Mouse (Mus musculus): ENCODE measurements around the gene Cdhr5. TPM values are rescaled to one million over a fixed set of nuclear protein-coding genes. Genes with fewer than 3 reads are reported as not detected.

The Cdhr5 gene
- polyA plus RNA-seq, 1 experiment from 2014 or later, result 1.6 TPM

DNA sequence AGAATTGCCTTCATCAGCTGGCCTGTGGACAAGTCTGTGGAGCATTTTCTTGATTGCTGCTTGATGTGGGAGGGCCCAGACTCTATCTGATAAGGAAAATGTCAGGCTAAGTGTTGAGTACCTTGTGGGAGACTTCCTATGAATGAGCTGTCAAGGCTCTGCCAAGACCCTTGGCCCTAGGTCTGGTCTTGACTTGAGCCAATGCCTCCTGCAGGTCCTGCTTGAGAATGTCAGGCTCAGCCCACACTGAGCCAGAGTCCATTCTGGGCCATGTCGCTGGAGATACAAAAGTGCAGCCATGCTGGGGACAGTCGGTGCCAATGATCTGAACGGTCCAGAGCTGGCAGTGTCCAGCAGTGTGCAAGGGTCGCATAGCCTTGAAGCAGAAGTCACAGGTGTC is 6.2 kb upstream of the Cdhr5 start:
- H3K9ac ChIP-seq (ENCODE audit: low read length), result no peak overlapping the region
- no peaks in the 10 kb centered on the region for H3K36me3 ChIP-seq (ENCODE audit: control insufficient read depth, insufficient read depth)
- H3K4me3 ChIP-seq (ENCODE audit: low read length), result no peak overlapping the region
- no peaks in the 10 kb centered on the region for H3K9me3 ChIP-seq (replicated peaks; ENCODE audit: control insufficient read depth, low read length)
- peaks cover 8% of the 10 kb centered on the region for H3K27me3 ChIP-seq (ENCODE audit: control insufficient read depth, insufficient read depth, low read length)
- ATAC-seq (replicated peaks; ENCODE audit: extremely low read depth, insufficient read depth, low FRiP score), result no peak
- H3K4me1 ChIP-seq (ENCODE audit: control insufficient read depth, insufficient read depth, low read length), result peaks cover 8% of the 10 kb centered on the region
- no peak overlapping the region for H3K4me2 ChIP-seq (ENCODE audit: low read depth, low read length)
- 78% methylated on average over 4 of the region's 4 CpGs for WGBS
- H3K27ac ChIP-seq (ENCODE audit: low read length), result no peak overlapping the region

DNA sequence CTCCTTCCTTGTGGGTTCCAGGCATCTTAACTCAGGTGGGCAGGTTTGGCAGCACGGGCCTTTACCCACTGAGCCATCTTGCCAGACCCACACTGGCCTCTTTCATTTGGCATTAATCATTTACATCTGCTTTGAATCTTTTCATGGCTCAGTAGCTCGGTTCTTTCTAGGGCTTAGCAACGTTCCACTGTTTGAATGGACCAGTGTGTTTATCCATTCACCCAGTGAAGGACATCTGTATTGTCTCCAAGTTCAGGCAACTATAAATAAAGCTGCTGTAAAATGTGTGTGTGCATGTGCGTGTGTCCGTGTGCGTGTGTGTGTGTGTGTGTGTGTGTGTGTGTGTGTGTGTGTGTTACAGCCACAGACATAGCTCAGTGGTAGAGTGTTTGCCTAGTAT is 4.9 kb upstream of the Cdhr5 start:
- H3K4me2 ChIP-seq (ENCODE audit: low read depth, low read length), result no peak overlapping the region
- H3K36me3 ChIP-seq (ENCODE audit: control insufficient read depth, insufficient read depth), result no peaks in the 10 kb centered on the region
- H3K4me3 ChIP-seq (ENCODE audit: low read length), result no peak overlapping the region
- ATAC-seq (replicated peaks; ENCODE audit: extremely low read depth, insufficient read depth, low FRiP score), result no peak
- H3K9ac ChIP-seq (ENCODE audit: low read length), result no peak overlapping the region
- H3K27me3 ChIP-seq (ENCODE audit: control insufficient read depth, insufficient read depth, low read length), result peaks cover 8% of the 10 kb centered on the region
- H3K4me1 ChIP-seq (ENCODE audit: control insufficient read depth, insufficient read depth, low read length), result peaks cover 8% of the 10 kb centered on the region
- H3K9me3 ChIP-seq (replicated peaks; ENCODE audit: control insufficient read depth, low read length), result no peaks in the 10 kb centered on the region
- WGBS, result 78% methylated on average over 6 of the region's 6 CpGs
- no peak overlapping the region for H3K27ac ChIP-seq (ENCODE audit: low read length)

DNA sequence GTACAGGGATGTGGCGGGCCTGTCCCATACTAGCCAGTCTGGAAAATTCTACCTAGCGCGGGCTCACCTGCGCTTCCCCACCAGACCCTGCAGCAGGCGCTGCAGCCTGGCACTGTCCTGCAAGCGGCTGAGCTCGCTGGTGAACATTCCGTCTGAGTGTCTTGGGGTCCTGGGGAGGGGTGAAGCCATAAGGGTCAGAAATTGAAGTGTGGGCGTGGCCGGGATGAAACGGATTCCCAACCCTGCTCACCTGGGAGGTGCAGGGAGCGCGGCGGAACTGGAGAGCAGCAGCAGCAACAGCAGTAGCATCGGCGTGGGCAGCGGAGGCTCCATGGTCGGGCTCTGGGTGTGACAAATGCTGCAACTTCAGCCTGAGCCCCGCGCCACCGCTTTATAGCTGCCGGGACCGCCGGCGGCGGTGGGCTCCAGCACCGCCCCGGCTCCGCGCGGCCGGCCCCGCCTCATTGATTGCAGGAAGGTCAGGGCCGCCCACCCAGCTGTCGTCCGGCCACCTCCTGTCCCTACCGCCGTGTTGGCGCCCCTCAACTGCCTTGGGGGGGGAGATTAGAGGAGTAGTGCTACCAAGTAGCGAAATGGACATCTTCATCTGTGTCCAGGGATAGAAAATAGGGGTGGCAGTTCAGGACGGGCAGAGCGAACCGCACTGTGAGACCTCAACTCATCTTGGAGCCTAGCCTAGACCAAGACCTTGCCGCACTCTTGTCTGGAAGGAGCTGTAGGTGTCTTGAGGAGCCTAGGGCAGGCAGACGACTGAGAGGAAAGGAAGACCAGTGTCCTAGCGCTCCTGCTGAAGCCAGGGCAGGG is 2.4 kb upstream of the Cdhr5 start, which contains the start of gene Sct:
Gene Sct, minus strand, starts transcription at position 368 of the 825 bp plus-strand sequence.
- H3K9ac ChIP-seq (ENCODE audit: low read length), result peak within 1 kb of the TSS; percentile 67
- H3K4me1 ChIP-seq (ENCODE audit: control insufficient read depth, insufficient read depth, low read length), result peaks cover 8% of the 10 kb centered on the region
- H3K9me3 ChIP-seq (replicated peaks; ENCODE audit: control insufficient read depth, low read length), result no peaks in the 10 kb centered on the region
- no peak within 1 kb of the TSS for H3K27ac ChIP-seq (ENCODE audit: low read length)
- H3K4me2 ChIP-seq (ENCODE audit: low read depth, low read length), result peak within 1 kb of the TSS; percentile 94
- H3K4me3 ChIP-seq (ENCODE audit: low read length), result peak within 1 kb of the TSS; percentile 58
- WGBS, result 4% methylated on average over 45 of the region's 46 CpGs
- peaks cover 8% of the 10 kb centered on the region for H3K27me3 ChIP-seq (ENCODE audit: control insufficient read depth, insufficient read depth, low read length)
- no peaks in the 10 kb centered on the region for H3K36me3 ChIP-seq (ENCODE audit: control insufficient read depth, insufficient read depth)
- no peak for ATAC-seq (replicated peaks; ENCODE audit: extremely low read depth, insufficient read depth, low FRiP score)

DNA sequence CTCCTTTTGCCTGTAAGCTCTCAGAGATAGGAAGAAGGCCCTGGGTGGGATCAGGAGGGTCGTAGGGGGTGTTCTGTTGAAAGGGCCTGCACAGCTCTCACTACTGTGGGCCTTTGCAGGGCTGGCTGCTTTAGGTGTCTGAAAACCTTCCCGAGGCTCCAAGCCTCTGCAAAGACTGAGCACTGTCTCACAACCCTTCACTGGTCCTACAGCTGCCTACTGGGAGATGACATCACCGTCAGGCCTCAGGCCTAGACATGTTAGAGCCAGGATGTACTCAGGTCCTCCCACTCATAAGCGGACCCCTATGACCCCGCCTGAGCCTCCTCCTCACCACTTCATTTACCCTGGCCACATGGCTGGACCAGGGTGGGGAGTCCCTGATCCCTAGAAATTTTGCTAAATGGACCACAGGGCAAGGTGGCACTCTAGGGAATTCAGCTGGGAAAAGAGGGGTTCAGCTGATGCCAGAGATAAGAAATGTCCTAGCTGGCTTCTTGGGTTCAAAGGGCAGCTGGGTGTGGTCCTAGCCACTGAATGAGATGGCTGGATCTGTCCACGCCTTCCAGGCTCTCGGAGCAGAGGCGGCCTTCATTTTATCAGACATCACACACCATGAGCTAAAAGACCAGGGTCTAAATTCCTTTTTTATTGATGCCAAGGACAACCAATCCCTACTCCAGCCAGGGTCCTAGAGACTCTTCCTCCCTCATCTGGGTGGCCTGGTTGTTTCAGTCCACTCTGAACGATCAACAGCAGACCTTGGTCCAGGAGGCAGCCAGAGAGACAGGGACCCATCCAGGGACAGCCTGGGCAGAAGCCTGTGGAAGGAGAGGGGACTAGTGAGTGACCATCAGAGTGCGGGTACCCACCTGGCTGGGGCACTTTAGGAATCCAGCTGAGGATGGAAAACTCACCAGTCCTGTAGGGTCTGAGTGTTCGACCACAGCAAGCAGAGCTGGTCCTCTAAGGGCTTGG is 1.4 kb upstream of the Cdhr5 start:
- Histone ChIP-seq H3K9ac (ENCODE audit: low read length) (no peak overlapping the region), H3K4me1 (ENCODE audit: control insufficient read depth, insufficient read depth, low read length) (peaks cover 8% of the 10 kb centered on the region), H3K27me3 (ENCODE audit: control insufficient read depth, insufficient read depth, low read length) (peaks cover 8% of the 10 kb centered on the region), H3K27ac (ENCODE audit: low read length) (no peak overlapping the region), H3K9me3 (replicated peaks; ENCODE audit: control insufficient read depth, low read length) (no peaks in the 10 kb centered on the region), H3K36me3 (ENCODE audit: control insufficient read depth, insufficient read depth) (no peaks in the 10 kb centered on the region), H3K4me2 (ENCODE audit: low read depth, low read length) (no peak overlapping the region; the same call in 1 of the 2 replicates), H3K4me3 (ENCODE audit: low read length) (no peak overlapping the region)
- ATAC-seq (replicated peaks; ENCODE audit: extremely low read depth, insufficient read depth, low FRiP score), result no peak; the same call in 1 of the 2 replicates
- WGBS, result 71% methylated on average over 11 of the region's 11 CpGs

DNA sequence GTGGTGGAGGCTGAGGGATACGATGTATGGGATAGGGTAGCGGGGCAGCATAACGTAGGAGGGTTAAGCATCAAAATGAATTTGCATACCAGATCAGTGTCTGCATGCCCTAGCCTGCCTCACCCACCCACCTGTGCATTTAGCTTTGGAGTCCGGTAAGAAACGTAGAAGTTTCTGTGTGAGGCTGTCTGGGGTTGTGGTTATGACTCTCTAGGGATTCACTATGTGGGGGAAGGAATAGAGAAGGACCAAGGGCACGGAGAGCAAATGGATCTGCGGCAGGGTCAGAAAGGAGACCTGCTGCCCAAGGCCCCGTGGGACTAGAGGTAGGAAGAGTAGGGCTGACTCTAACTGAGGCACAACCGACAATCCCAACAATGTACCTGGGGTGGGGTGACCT is 1.2 kb downstream of the Cdhr5 start:
- H3K27me3 ChIP-seq (ENCODE audit: control insufficient read depth, insufficient read depth, low read length), result peaks cover 8% of the 10 kb centered on the region
- H3K27ac ChIP-seq (ENCODE audit: low read length), result no peak overlapping the region
- WGBS, result 83% methylated on average over 9 of the region's 9 CpGs
- peaks cover 8% of the 10 kb centered on the region for H3K4me1 ChIP-seq (ENCODE audit: control insufficient read depth, insufficient read depth, low read length)
- no peaks in the 10 kb centered on the region for H3K36me3 ChIP-seq (ENCODE audit: control insufficient read depth, insufficient read depth)
- no peak overlapping the region for H3K4me3 ChIP-seq (ENCODE audit: low read length)
- H3K9ac ChIP-seq (ENCODE audit: low read length), result no peak overlapping the region
- ATAC-seq (replicated peaks; ENCODE audit: extremely low read depth, insufficient read depth, low FRiP score), result no peak
- no peak overlapping the region for H3K4me2 ChIP-seq (ENCODE audit: low read depth, low read length)
- H3K9me3 ChIP-seq (replicated peaks; ENCODE audit: control insufficient read depth, low read length), result no peaks in the 10 kb centered on the region

DNA sequence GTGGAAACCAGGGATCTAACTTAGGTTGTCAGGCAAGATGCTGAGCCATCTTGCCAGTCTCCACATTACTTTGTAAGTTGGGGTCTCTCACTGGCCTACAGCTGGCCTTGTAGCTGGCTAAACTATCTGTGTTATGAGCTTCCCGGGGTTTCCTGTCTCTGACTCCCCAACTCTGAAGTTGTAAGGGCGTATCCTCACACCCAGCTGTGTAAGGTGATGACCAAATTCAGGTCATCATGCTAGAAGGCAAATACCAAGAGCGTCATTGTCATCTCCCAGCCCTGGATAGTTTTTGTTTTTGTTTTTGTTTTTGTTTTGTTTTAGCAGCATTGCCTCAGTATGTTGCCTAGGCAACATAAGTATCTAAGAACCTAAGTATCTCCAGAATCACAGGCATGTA is 6.0 kb downstream of the Cdhr5 start:
- peaks cover 5% of the 10 kb centered on the region for H3K4me1 ChIP-seq (ENCODE audit: control insufficient read depth, insufficient read depth, low read length)
- 80% methylated on average over 3 of the region's 3 CpGs for WGBS
- no peak overlapping the region for H3K27ac ChIP-seq (ENCODE audit: low read length)
- H3K27me3 ChIP-seq (ENCODE audit: control insufficient read depth, insufficient read depth, low read length), result no peaks in the 10 kb centered on the region
- no peak for ATAC-seq (replicated peaks; ENCODE audit: extremely low read depth, insufficient read depth, low FRiP score)
- H3K9me3 ChIP-seq (replicated peaks; ENCODE audit: control insufficient read depth, low read length), result no peaks in the 10 kb centered on the region
- H3K4me3 ChIP-seq (ENCODE audit: low read length), result no peak overlapping the region
- no peak overlapping the region for H3K9ac ChIP-seq (ENCODE audit: low read length)
- no peak overlapping the region for H3K4me2 ChIP-seq (ENCODE audit: low read depth, low read length)
- H3K36me3 ChIP-seq (ENCODE audit: control insufficient read depth, insufficient read depth), result no peaks in the 10 kb centered on the region

DNA sequence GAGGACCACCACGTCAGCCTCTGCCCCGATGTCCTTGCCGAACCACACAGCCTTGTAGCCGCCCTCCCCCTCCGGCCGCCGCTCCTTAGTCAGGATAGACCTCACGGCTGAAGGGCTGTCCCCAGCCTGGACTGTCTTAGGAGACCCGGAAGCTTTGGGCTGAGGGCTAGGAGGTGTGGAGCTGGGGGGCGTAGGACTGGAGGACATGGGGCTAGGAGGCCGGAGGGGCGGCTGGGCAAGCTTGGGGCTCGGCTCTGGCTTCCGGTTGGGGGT is 7.4 kb downstream of the Cdhr5 start:
- Histone ChIP-seq H3K4me2 (ENCODE audit: low read depth, low read length) (peak overlapping the region; percentile 53), H3K4me1 (ENCODE audit: control insufficient read depth, insufficient read depth, low read length) (peaks cover 12% of the 10 kb centered on the region), H3K9ac (ENCODE audit: low read length) (no peak overlapping the region; the same call in 1 of the 2 replicates), H3K9me3 (replicated peaks; ENCODE audit: control insufficient read depth, low read length) (no peaks in the 10 kb centered on the region), H3K27me3 (ENCODE audit: control insufficient read depth, insufficient read depth, low read length) (no peaks in the 10 kb centered on the region), H3K27ac (ENCODE audit: low read length) (no peak overlapping the region), H3K36me3 (ENCODE audit: control insufficient read depth, insufficient read depth) (no peaks in the 10 kb centered on the region), H3K4me3 (ENCODE audit: low read length) (peak overlapping the region; percentile 27)
- WGBS, result 64% methylated on average over 14 of the region's 14 CpGs
- no peak for ATAC-seq (replicated peaks; ENCODE audit: extremely low read depth, insufficient read depth, low FRiP score)

DNA sequence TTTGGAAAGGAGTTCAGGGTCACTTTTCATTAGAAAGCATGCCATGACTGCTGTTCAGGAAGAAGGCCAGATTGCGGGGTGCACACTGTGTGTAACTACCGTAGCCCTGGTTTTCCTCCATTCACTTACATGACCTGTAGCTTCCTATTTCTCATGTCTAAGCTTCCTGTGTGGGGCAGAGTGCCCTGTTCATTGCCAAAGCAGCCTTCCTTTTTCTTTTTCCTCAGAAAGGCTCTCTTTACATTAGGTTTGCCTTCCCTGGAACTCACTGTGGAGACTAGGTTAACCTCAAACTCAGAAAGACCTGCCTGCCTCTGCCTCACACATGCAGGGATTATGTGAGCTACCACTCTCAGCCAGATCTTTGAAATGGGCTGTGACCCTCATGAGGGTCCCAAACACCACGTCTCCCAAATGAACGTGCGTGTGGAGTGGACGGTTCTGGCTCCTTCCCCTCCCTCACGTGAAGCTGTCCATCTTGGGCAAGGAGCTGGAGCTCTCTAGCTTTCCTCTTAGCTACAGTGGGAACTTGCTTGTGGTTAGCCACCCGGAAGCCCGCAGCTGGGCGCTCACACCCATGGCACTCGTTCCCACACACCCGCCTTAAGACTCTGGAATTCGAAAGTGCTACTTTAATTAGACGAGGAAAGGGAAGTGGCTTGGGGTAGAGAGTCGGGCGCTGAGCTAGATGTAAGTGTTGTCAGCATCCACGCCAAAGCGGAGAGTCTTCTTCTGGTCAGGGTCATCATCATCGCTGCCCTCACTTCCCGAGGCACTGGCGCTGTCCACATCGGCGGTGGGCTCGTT is 7.9 kb downstream of the Cdhr5 start:
- peak overlapping the region; percentile 27 for H3K4me3 ChIP-seq (ENCODE audit: low read length)
- ATAC-seq (replicated peaks; ENCODE audit: extremely low read depth, insufficient read depth, low FRiP score), result no peak
- H3K36me3 ChIP-seq (ENCODE audit: control insufficient read depth, insufficient read depth), result peaks cover 5% of the 10 kb centered on the region; the same call in 1 of the 2 replicates
- WGBS, result 57% methylated on average over 24 of the region's 24 CpGs
- peak overlapping the region; percentile 53 for H3K4me2 ChIP-seq (ENCODE audit: low read depth, low read length)
- H3K9ac ChIP-seq (ENCODE audit: low read length), result no peak overlapping the region; the same call in 1 of the 2 replicates
- H3K9me3 ChIP-seq (replicated peaks; ENCODE audit: control insufficient read depth, low read length), result no peaks in the 10 kb centered on the region
- no peak overlapping the region for H3K27ac ChIP-seq (ENCODE audit: low read length)
- no peaks in the 10 kb centered on the region for H3K27me3 ChIP-seq (ENCODE audit: control insufficient read depth, insufficient read depth, low read length)
- peaks cover 12% of the 10 kb centered on the region for H3K4me1 ChIP-seq (ENCODE audit: control insufficient read depth, insufficient read depth, low read length)
